Mouse (Mus musculus) forebrain, embryonic 12.5 days (tissue): ENCODE measurements around the gene Epn3. TPM values are rescaled to one million over a fixed set of nuclear protein-coding genes. Genes with fewer than 3 reads are reported as not detected.

ENCODE experiments used
- ATAC-seq: fragments of 200-750 bp; cut with Nextera tagmentation; 2 replicates; pipeline ENCODE4 v1.8.0; 2017; ENCODE audit warnings: moderate TSS enrichment; ENCODE audit not compliant: low FRiP score
- H3K27ac ChIP-seq: fragments of 300-500 bp; sonication (generic); 2 replicates; pipeline ENCODE4 v1.5.1; 2016; ENCODE audit warnings: mild to moderate bottlenecking
- H3K27me3 ChIP-seq: fragments of 300-500 bp; sonication (generic); 2 replicates; pipeline ENCODE4 v1.6.1; 2016; ENCODE audit warnings: mild to moderate bottlenecking
- H3K36me3 ChIP-seq: fragments of 300-500 bp; sonication (generic); replicated peaks from 2 replicates; pipeline ENCODE4 v1.6.1; 2016; ENCODE audit warnings: mild to moderate bottlenecking
- H3K4me1 ChIP-seq: fragments of 300-500 bp; sonication (generic); 2 replicates; pipeline ENCODE4 v1.6.1; 2016
- H3K4me2 ChIP-seq: fragments of 300-500 bp; sonication (generic); 2 replicates; pipeline ENCODE4 v1.6.1; 2016; ENCODE audit warnings: mild to moderate bottlenecking, moderate library complexity
- H3K4me3 ChIP-seq: fragments of 300-500 bp; sonication (generic); replicated peaks from 2 replicates; pipeline ENCODE4 v1.5.1; 2016; ENCODE audit warnings: mild to moderate bottlenecking
- H3K9ac ChIP-seq: fragments of 300-500 bp; sonication (generic); 2 replicates; pipeline ENCODE4 v1.6.1; 2016; ENCODE audit warnings: mild to moderate bottlenecking
- H3K9me3 ChIP-seq: fragments of 300-500 bp; sonication (generic); 2 replicates; pipeline ENCODE4 v1.6.1; 2016
- WGBS: fragments of 180-500 bp; shearing (Covaris S2); methylation state at CpG from one replicate; pipeline ENCODE4 v1.1.7; 2016; 5-methylcytosine and 5-hydroxymethylcytosine counted together
- polyA plus RNA-seq: library from polyadenylated mRNA; unstranded; fragments of >200 nt; fragmentation: Nextera tagmentation; extraction: Ambion mirVana; gene quantifications from 2 replicates; pipeline ENCODE4 v1.2.1, GENCODE M21; 2016

Epn3 gene
- polyA plus RNA-seq = 0.52 and 0.97 TPM in 2 replicates

GRCm38 (mm10) chr11:94499661-94500152 lies at the start of gene Epn3:
Gene Epn3, minus strand, starts transcription at chr11:94499974.
- Histone ChIP-seq H3K4me1 (peaks cover 26% of the 10 kb centered on the region), H3K9me3 (no peaks in the 10 kb centered on the region), H3K27me3 (peaks cover 58% of the 10 kb centered on the region), H3K4me2 (peak within 1 kb of the TSS; percentile 54), H3K27ac (no peak within 1 kb of the TSS), H3K9ac (peak within 1 kb of the TSS; percentile 36; the same call in 1 of the 2 replicates), H3K36me3 (no peaks in the 10 kb centered on the region), H3K4me3 (peak within 1 kb of the TSS; percentile 26)
- 1% methylated on average over 26 of the region's 26 CpGs for WGBS
- peak; percentile 36 for ATAC-seq

GRCm38 (mm10) chr11:94548888-94549690 lies 49.3 kb upstream of the Epn3 start, which contains the start of gene Rsad1:
Gene Rsad1, minus strand, starts transcription at chr11:94549255.
- H3K27ac ChIP-seq = peak within 1 kb of the TSS; percentile 86
- 0 out of 2 replicates have a peak, but pooled peaks cover 4% of the 10 kb centered on the region for H3K27me3 ChIP-seq
- no peaks in the 10 kb centered on the region for H3K36me3 ChIP-seq
- 4% methylated on average over 49 of the region's 49 CpGs for WGBS
- peaks cover 13% of the 10 kb centered on the region for H3K4me1 ChIP-seq
- peak within 1 kb of the TSS; percentile 67 for H3K4me3 ChIP-seq
- peak; percentile 86 for ATAC-seq
- H3K4me2 ChIP-seq = peak within 1 kb of the TSS; percentile 89
- H3K9ac ChIP-seq = peak within 1 kb of the TSS; percentile 74
- H3K9me3 ChIP-seq = no peaks in the 10 kb centered on the region

- WGBS = 16% methylated on average over 24 of the region's 24 CpGs
- no peak overlapping the region for H3K27ac ChIP-seq
- H3K9ac ChIP-seq = peak overlapping the region; percentile 74
- H3K27me3 ChIP-seq = 0 out of 2 replicates have a peak, but pooled peaks cover 4% of the 10 kb centered on the region
- peaks cover 14% of the 10 kb centered on the region for H3K4me1 ChIP-seq
- H3K36me3 ChIP-seq = no peaks in the 10 kb centered on the region
- H3K4me3 ChIP-seq = peak overlapping the region; percentile 67
- peak; percentile 37 for ATAC-seq
- H3K4me2 ChIP-seq = peak overlapping the region; percentile 89
- H3K9me3 ChIP-seq = no peaks in the 10 kb centered on the region
These were observed 48.4 kb upstream of the Epn3 start for GRCm38 (mm10) chr11:94548041-94548784.

GRCm38 (mm10) chr11:94547271-94547670 lies 47.5 kb upstream of the Epn3 start:
- WGBS = 95% methylated on average over 6 of the region's 6 CpGs
- Histone ChIP-seq H3K27me3 (0 out of 2 replicates have a peak, but pooled peaks cover 4% of the 10 kb centered on the region), H3K9ac (no peak overlapping the region), H3K27ac (no peak overlapping the region), H3K4me1 (peaks cover 14% of the 10 kb centered on the region), H3K4me3 (no peak overlapping the region), H3K9me3 (no peaks in the 10 kb centered on the region), H3K4me2 (no peak overlapping the region), H3K36me3 (no peaks in the 10 kb centered on the region)
- no peak for ATAC-seq

- ATAC-seq = no peak
- H3K9me3 ChIP-seq = no peaks in the 10 kb centered on the region
- 95% methylated on average over 5 of the region's 5 CpGs for WGBS
- peaks cover 14% of the 10 kb centered on the region for H3K4me1 ChIP-seq
- H3K9ac ChIP-seq = no peak overlapping the region
- 0 out of 2 replicates have a peak, but pooled peaks cover 4% of the 10 kb centered on the region for H3K36me3 ChIP-seq
- H3K4me3 ChIP-seq = no peak overlapping the region
- H3K4me2 ChIP-seq = no peak overlapping the region
- H3K27me3 ChIP-seq = 0 out of 2 replicates have a peak, but pooled peaks cover 4% of the 10 kb centered on the region
- H3K27ac ChIP-seq = no peak overlapping the region
These were observed 46.6 kb upstream of the Epn3 start for GRCm38 (mm10) chr11:94546381-94546780.

DNA sequence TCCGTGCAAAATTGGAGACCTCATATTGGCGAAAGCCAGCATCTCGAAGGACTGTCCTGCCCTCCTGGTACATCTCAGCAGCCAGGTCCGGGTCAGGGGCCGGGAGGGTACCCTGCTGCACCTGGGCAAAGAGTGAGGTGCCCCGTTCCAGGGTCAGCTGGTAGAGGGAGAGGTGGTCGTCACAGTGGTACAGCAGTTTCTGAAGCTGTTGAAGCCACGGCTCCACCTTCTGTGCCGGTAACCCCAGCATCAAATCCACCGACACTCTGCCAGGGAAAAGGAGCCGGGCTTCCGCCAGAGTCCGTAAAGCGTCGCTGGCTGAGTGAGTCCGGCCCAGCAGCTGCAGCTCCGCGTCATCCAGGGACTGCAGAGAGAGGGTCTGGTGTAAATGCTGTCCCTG lies 44.6 kb upstream of the Epn3 start:
- peaks cover 14% of the 10 kb centered on the region for H3K4me1 ChIP-seq

DNA sequence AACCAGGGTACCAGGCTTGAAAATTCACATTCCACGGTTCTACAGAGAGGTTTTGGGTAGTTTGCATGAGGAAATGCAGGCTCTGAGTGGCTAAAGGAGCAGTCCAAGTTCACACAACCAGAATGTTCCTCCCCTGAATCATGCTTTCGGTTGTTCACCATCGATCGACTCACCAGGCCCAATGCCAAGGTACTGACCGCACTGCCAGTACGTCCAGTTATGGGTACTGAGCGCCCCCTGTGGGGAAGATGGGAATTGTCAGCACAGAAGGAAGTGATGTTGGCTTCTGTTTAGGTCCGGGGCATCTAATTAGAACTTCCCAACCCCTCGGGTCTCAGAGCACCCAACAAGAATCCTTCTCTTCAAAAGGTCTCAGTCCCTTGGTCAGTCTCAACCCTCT lies 44.2 kb upstream of the Epn3 start:
- H3K36me3 ChIP-seq = 0 out of 2 replicates have a peak, but pooled peaks cover 4% of the 10 kb centered on the region

More for the DNA sequence above, 44.6 kb upstream of the Epn3 start:
- WGBS = 61% methylated on average over 18 of the region's 18 CpGs
- Histone ChIP-seq H3K36me3 (0 out of 2 replicates have a peak, but pooled peaks cover 4% of the 10 kb centered on the region), H3K4me2 (peak overlapping the region; percentile 33), H3K4me3 (no peak overlapping the region), H3K9me3 (no peaks in the 10 kb centered on the region), H3K9ac (no peak overlapping the region), H3K27ac (no peak overlapping the region), H3K27me3 (0 out of 2 replicates have a peak, but pooled peaks cover 4% of the 10 kb centered on the region)
- ATAC-seq = no peak

DNA sequence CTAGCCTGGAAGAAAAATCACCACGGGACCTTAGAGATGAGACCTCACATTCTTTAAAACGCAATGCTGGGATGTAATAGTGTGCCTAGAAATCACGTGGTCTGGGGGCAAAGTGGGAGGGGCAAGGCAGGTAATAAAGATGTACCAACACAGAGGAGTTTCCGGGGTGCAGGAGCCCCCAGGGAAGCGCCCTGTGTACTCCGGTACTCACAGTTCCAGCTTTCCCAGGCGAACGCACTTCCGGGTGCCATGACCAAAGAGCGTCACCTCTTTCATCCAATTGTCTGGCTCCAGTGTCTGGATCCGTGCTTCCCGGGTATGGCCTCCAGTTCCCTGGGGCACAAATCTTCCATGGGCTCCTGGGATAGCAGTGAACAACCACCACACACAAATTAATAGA lies 43.6 kb upstream of the Epn3 start:
- no peak overlapping the region for H3K9ac ChIP-seq
- H3K4me1 ChIP-seq = peaks cover 11% of the 10 kb centered on the region
- H3K36me3 ChIP-seq = 0 out of 2 replicates have a peak, but pooled peaks cover 4% of the 10 kb centered on the region
- WGBS = 86% methylated on average over 12 of the region's 12 CpGs
- H3K9me3 ChIP-seq = no peaks in the 10 kb centered on the region
- H3K27ac ChIP-seq = no peak overlapping the region
- no peak for ATAC-seq
- no peak overlapping the region for H3K4me2 ChIP-seq
- H3K4me3 ChIP-seq = no peak overlapping the region
- 0 out of 2 replicates have a peak, but pooled peaks cover 4% of the 10 kb centered on the region for H3K27me3 ChIP-seq

More for the DNA sequence above, 44.2 kb upstream of the Epn3 start:
- peaks cover 14% of the 10 kb centered on the region for H3K4me1 ChIP-seq
- peak overlapping the region; percentile 33 for H3K4me2 ChIP-seq
- no peak overlapping the region for H3K9ac ChIP-seq
- H3K9me3 ChIP-seq = no peaks in the 10 kb centered on the region
- ATAC-seq = no peak
- 0 out of 2 replicates have a peak, but pooled peaks cover 4% of the 10 kb centered on the region for H3K27me3 ChIP-seq
- no peak overlapping the region for H3K27ac ChIP-seq
- 35% methylated on average over 9 of the region's 9 CpGs for WGBS
- no peak overlapping the region for H3K4me3 ChIP-seq

GRCm38 (mm10) chr11:94542400-94542799 lies 42.6 kb upstream of the Epn3 start:
- Histone ChIP-seq H3K4me1 (peaks cover 7% of the 10 kb centered on the region), H3K27me3 (no peaks in the 10 kb centered on the region), H3K4me3 (no peak overlapping the region), H3K36me3 (0 out of 2 replicates have a peak, but pooled peaks cover 4% of the 10 kb centered on the region), H3K9me3 (no peaks in the 10 kb centered on the region), H3K27ac (no peak overlapping the region), H3K4me2 (no peak overlapping the region), H3K9ac (no peak overlapping the region)
- WGBS = 85% methylated on average over 4 of the region's 4 CpGs
- ATAC-seq = no peak

- WGBS = 82% methylated on average over 7 of the region's 7 CpGs
- peaks cover 7% of the 10 kb centered on the region for H3K4me1 ChIP-seq
- ATAC-seq = no peak
- H3K9ac ChIP-seq = no peak overlapping the region
- H3K27me3 ChIP-seq = no peaks in the 10 kb centered on the region
- 0 out of 2 replicates have a peak, but pooled peaks cover 4% of the 10 kb centered on the region for H3K36me3 ChIP-seq
- H3K27ac ChIP-seq = no peak overlapping the region
- no peaks in the 10 kb centered on the region for H3K9me3 ChIP-seq
- no peak overlapping the region for H3K4me2 ChIP-seq
- H3K4me3 ChIP-seq = no peak overlapping the region
These were observed 40.0 kb upstream of the Epn3 start for GRCm38 (mm10) chr11:94539761-94540160.

DNA sequence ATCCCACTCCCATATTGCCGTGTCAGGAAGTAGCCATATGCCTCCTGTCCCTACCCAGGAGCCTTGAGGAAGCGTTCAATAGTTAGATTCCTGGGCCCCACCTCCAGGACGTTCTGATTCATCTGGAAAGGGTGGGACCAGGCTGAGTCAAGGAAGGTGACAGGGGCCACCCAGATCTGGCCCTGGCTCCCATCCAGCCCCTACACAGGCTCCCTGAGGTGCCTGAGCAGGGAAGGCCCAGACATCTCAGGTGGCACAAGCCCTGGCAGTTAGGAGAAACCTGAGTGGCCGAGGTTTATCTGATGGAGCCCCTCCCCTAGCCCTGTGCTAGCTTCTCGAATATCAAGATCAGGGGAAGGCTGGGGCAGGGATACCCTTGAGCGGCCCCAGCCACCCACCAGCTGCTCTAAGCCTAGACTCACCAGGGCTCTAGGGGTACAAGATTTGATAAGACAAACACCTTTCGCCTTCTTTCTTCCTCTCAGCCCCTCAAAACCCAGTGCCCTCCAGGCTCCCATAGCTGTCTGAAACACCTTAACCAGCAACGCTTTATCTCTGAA lies 39.0 kb upstream of the Epn3 start:
- Histone ChIP-seq H3K9me3 (no peaks in the 10 kb centered on the region), H3K4me3 (no peak overlapping the region), H3K4me2 (no peak overlapping the region), H3K27ac (no peak overlapping the region), H3K9ac (no peak overlapping the region), H3K36me3 (0 out of 2 replicates have a peak, but pooled peaks cover 4% of the 10 kb centered on the region), H3K27me3 (no peaks in the 10 kb centered on the region), H3K4me1 (no peaks in the 10 kb centered on the region)
- no peak for ATAC-seq
- 63% methylated on average over 8 of the region's 8 CpGs for WGBS
